Mouse (Mus musculus): ENCODE data around the gene Hadhb. TPM values are rescaled to one million over a fixed set of nuclear protein-coding genes. Genes with fewer than 3 reads are reported as not detected.

Gene Hadhb
- total RNA-seq, 2 experiments from 2014 or later, result 1,750 to 1,828 TPM

GRCm38 (mm10) chr5:30219715-30220114, 64.7 kb downstream of the Hadhb start:
- no peak for DNase-seq
- intact Hi-C loops (cut with DNase I), result loop anchor here (5.0 to 10.0 kb wide), 2 partner anchors 263 to 415 kb away; no protein-coding TSS in a partner anchor

GRCm38 (mm10) chr5:30220666-30221065, 65.6 kb downstream of the Hadhb start:
- intact Hi-C loops (cut with DNase I), result no loop called here
- DNase-seq, result no peak

- no peak for DNase-seq
- intact Hi-C loops (cut with DNase I), result no loop called here
Observed at GRCm38 (mm10) chr5:30222681-30223080, 67.6 kb downstream of the Hadhb start.

GRCm38 (mm10) chr5:30230901-30231300, 75.9 kb downstream of the Hadhb start:
- peak in 1 of 2 experiments; percentile 30 for DNase-seq
- intact Hi-C loops (cut with DNase I), result no loop called here

- intact Hi-C loops (cut with DNase I), result no loop called here
- no peak for DNase-seq
Observed at GRCm38 (mm10) chr5:30231891-30232270, 76.8 kb downstream of the Hadhb start.

- intact Hi-C loops (cut with DNase I), result no loop called here
- DNase-seq, result peak; percentile 98 to 99
Observed at GRCm38 (mm10) chr5:30232271-30232971, 77.4 kb downstream of the Hadhb start, which contains the start of gene Selenoi. Gene Selenoi, plus strand, starts transcription at chr5:30232581.

GRCm38 (mm10) chr5:30233042-30233441, 78.0 kb downstream of the Hadhb start:
- intact Hi-C loops (cut with DNase I), result no loop called here
- DNase-seq, result no peak

- no peak for DNase-seq
- intact Hi-C loops (cut with DNase I), result no loop called here
Observed at GRCm38 (mm10) chr5:30233979-30234378, 78.9 kb downstream of the Hadhb start.

Small RNAs within 50 kb of the gene (microRNA-seq; reads per million reads assigned to microRNA genes)
- 0.60 to 7.5 reads per million in 2 experiments for gene Mir1960

Other genes with a start within 250 kb of the Hadhb start
- gene Il6, start 142.1 kb upstream of the Hadhb start, total RNA-seq (2021), result not detected
- gene Tyms, start 81.6 kb upstream of the Hadhb start, total RNA-seq (2021), result 10 to 100 TPM; 11.6 to 13.9 TPM
- gene Garem2, start 50.1 kb upstream of the Hadhb start, total RNA-seq (2021), result under 1 TPM; 0.17 to 0.19 TPM
- not detected for gene 3110082J24Rik, start 49.2 kb upstream of the Hadhb start, total RNA-seq (2021)
- gene Hadha, start 86 bp upstream of the Hadhb start, total RNA-seq (2021), result 1,000 to 10,000 TPM; 1,294 to 1,315 TPM
- under 1 TPM; 0.14 to 0.29 TPM for gene Adgrf3, start 50.5 kb downstream of the Hadhb start, total RNA-seq (2021)
- gene Selenoi, start 77.3 kb downstream of the Hadhb start, total RNA-seq (2021), result 10 to 100 TPM; 18.5 to 20.7 TPM
- under 1 TPM; 0.24 to 0.98 TPM for gene Drc1, start 126.1 kb downstream of the Hadhb start, total RNA-seq (2021)

Measured in heart, postnatal 14 days (tissue).